Mouse (Mus musculus) cerebellum, adult (tissue): Measurements from ENCODE around the gene Trpc5.

Experiments used
- ATAC-seq: cut with Nextera tagmentation; 2 replicates; pipeline ENCODE4 v1.9.2; 2017; ENCODE audit warnings: mild to moderate bottlenecking, moderate library complexity, mixed read lengths; ENCODE audit not compliant: insufficient number of reproducible peaks, low FRiP score, low TSS enrichment

Gene Trpc5

GRCm38 (mm10) chrX:144688142-144688206 is at the start of gene Trpc5:
Gene Trpc5 (minus strand): TSS chrX:144688180.
- ATAC-seq: no peak

- ATAC-seq: no peak
Observed at GRCm38 (mm10) chrX:144716330-144716729, 28.4 kb upstream of the Trpc5 start.

- ATAC-seq: no peak
Observed at GRCm38 (mm10) chrX:144689859-144690181, 1.8 kb upstream of the Trpc5 start.

GRCm38 (mm10) chrX:144689119-144689858 is 1.3 kb upstream of the Trpc5 start:
- peak; percentile 58; the same call in 1 of the 2 replicates for ATAC-seq

GRCm38 (mm10) chrX:144688207-144689118 is 483 bp upstream of the Trpc5 start, which contains the start of gene Rtl4:
Gene Rtl4 (plus strand): TSS chrX:144688907.
- no peak for ATAC-seq

- 0 out of 2 replicates have a peak, but pooled peaks have one; percentile 52 for ATAC-seq
Observed at GRCm38 (mm10) chrX:144687742-144688141, 238 bp downstream of the Trpc5 start.

- no peak for ATAC-seq
Observed at GRCm38 (mm10) chrX:144652196-144652595, 35.8 kb downstream of the Trpc5 start.

- no peak for ATAC-seq
Observed at GRCm38 (mm10) chrX:144645394-144645793, 42.6 kb downstream of the Trpc5 start.

GRCm38 (mm10) chrX:144644756-144645155 is 43.2 kb downstream of the Trpc5 start:
- ATAC-seq: no peak

GRCm38 (mm10) chrX:144612753-144613152 is 75.2 kb downstream of the Trpc5 start:
- ATAC-seq: no peak

GRCm38 (mm10) chrX:144536431-144536830 is 151.5 kb downstream of the Trpc5 start:
- no peak for ATAC-seq

GRCm38 (mm10) chrX:144526042-144526441 is 161.9 kb downstream of the Trpc5 start:
- no peak for ATAC-seq

GRCm38 (mm10) chrX:144523239-144523638 is 164.7 kb downstream of the Trpc5 start:
- ATAC-seq: no peak

GRCm38 (mm10) chrX:144491394-144491793 is 196.6 kb downstream of the Trpc5 start:
- ATAC-seq: peak; percentile 61; the same call in 1 of the 2 replicates

GRCm38 (mm10) chrX:144464416-144464815 is 223.6 kb downstream of the Trpc5 start:
- no peak for ATAC-seq

GRCm38 (mm10) chrX:144456281-144456680 is 231.7 kb downstream of the Trpc5 start, which contains the start of gene Trpc5os:
Gene Trpc5os (plus strand): TSS chrX:144456581.
- ATAC-seq: no peak

GRCm38 (mm10) chrX:144423848-144424247 is 264.1 kb downstream of the Trpc5 start:
- ATAC-seq: no peak

- ATAC-seq: no peak
Observed at GRCm38 (mm10) chrX:144421091-144421490, 266.9 kb downstream of the Trpc5 start.

- no peak for ATAC-seq
Observed at GRCm38 (mm10) chrX:144420259-144420658, 267.7 kb downstream of the Trpc5 start.

GRCm38 (mm10) chrX:144408036-144408435 is 279.9 kb downstream of the Trpc5 start:
- no peak for ATAC-seq

- ATAC-seq: peak; percentile 81; the same call in 1 of the 2 replicates
Observed at GRCm38 (mm10) chrX:144403526-144403925, 284.5 kb downstream of the Trpc5 start.

GRCm38 (mm10) chrX:144374196-144374595 is 313.8 kb downstream of the Trpc5 start:
- no peak for ATAC-seq
